Mouse (Mus musculus) retina, adult 2 months (tissue): Measurements from ENCODE around the gene Eif5b.
"Not testable (repeated sequence)": the region's sequence is repeated elsewhere in the genome, so short reads cannot be mapped to it uniquely, and the experiment has no call there.

Source experiments
- DNase-seq: peaks from one replicate; pipeline ENCODE4 v3.0.0-alpha.2; 2012; ENCODE audit warnings: low read depth, low spot score

Gene Eif5b

GRCm38 (mm10) chr1:38003046-38003445, 5.2 kb downstream of the Eif5b start:
- DNase-seq, result no peak

- no peak for DNase-seq
Observed at GRCm38 (mm10) chr1:38006741-38007140, 8.9 kb downstream of the Eif5b start.

GRCm38 (mm10) chr1:38011647-38012046, 13.8 kb downstream of the Eif5b start:
- no peak for DNase-seq

DNA sequence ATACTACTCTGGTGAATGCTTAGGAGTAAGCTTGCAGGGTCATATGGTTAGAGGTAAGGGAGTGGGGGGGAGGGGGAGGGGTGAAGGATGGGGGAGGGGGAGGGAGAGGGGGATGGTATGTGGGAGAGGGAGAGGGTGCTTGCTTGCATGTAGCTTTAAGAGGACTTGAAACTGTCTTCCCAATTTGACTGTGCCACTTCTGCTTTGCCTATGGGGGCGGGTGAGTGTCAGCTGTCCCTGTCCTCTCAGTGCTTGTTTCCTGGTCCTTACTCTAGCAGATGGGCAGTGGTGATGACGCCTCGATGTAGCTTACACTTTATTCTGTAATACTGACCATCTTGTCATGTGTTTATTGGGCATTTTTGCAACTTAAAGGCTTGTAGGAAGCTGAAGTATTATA, 14.3 kb downstream of the Eif5b start:
- no peak for DNase-seq

DNA sequence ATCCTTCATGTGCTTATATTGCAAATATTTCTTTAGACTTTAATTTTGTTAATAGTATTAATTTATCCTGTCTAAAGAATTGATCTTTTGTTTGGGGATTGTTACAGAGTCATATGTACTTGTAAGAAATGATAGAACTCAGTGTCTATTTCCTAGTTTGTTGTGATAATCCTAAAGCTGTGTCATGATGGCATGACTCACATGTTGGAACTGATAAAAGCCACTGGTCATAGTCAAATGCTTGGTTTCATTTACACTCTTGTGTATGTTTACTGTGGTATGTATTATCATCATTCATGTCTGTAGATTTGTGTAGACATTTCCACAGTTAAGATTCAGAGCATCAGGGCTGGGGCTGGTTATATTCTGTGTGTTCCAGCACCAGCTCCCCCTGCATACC, 14.7 kb downstream of the Eif5b start:
- no peak for DNase-seq

DNA sequence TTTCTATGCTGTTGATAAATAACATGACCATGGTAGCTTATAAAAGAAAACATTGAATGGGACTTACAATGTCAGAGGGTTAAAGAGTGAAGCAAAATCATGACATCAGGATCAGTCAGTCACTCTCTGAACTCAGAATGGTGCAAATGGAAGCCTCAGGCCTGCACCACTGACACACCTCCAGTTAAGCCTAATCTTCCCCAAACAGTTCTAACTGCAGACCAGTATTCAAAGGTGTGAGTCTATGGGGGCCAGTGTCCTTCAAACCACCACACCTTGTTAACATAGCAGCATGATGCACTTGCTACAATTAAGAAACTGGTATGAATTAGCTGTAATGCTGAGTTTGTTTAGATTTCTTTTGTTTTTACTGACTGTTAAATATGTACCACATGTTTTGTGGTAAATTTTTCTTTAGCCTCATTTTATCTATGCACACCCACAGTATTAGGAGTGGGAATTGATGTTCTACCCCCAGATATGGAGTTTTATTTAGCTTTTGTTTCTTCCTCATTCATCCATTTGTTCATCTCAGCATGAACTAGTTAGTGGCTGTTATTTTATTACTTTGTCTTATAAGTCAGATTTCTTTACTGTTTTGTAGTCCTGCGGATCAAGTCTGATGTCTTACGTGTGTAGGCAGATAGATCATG, 16.9 kb downstream of the Eif5b start:
- no peak for DNase-seq

DNA sequence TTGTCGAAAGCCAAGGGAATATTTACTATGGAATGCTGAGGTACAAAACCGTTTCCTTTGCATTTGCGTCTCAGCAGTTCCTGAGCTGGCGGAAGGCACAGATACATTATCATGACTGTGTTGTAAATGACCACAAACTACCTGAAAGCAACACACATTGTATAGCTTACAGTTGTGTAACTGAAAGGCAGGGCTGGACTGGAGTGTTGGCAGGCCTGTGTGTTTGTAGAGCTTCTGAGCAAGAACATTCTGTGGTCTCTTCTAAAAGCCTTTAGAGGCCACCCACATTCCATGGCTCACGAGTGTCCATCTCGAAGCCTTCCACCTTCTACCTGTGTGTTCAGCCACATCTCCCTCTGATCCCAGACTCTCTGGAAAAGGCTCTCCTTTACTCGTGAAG, 29.5 kb downstream of the Eif5b start:
- DNase-seq, result no peak

GRCm38 (mm10) chr1:38031391-38031790, 33.6 kb downstream of the Eif5b start:
- DNase-seq, result no peak

DNA sequence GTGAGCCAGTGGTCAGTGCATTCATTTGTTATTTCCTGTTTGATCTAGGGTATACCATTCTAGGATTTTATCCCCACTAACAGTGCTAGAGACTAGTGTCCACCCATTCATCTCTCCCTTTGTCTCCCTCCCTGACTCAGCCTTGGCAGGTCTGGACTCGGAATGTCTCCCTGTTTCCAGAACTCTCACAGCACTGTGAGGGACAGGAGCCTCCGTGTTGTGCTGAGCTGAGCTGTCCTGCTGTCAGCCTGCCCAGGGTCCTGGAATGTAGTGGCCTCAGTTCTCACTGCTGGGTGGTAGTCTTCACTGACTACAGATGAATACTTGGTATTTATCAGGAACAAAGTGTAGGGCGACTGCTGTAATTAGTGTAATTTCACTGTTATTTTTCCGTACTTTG, 37.7 kb downstream of the Eif5b start:
- no peak for DNase-seq

DNA sequence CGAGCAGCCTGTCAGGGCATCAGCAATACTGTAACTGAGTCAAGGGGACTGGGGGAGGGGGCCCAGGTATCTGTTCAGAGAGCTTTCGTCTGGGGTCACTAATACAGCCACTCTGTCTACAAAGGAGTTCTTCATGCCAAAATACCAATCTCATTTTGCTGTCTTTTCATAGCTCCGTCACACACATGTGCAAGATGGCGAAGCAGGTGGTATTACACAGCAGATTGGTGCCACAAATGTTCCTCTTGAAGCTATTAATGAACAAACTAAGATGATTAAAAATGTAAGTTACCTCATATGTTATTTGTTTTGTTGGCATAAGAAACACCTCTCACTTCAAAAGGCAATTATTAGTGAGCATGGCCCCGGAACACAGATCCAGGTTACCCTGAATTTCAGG, 39.6 kb downstream of the Eif5b start:
- DNase-seq, result no peak

DNA sequence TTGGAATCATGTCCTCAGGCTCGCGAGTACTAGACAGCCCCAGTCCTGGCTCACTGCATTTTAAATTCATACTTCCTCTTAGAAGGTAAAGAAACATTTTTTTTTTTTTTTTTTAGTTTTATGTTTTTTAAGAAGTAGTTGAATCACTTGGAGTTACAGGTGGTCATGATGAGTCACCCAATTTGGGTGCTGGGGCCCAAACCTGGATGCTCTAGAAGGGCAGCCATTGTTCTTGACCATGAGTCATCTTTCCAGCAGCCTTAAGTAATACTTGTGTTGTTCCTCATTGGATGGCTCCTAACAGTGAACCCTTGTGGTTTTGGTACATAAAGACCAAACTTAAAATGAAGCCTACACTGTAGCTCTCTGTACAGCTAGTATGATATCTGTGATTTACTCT, 41.1 kb downstream of the Eif5b start:
- no peak for DNase-seq

- no peak for DNase-seq
Observed at GRCm38 (mm10) chr1:38048121-38048520, 50.3 kb downstream of the Eif5b start.

- DNase-seq, result no peak
Observed at GRCm38 (mm10) chr1:38049562-38049961, 51.8 kb downstream of the Eif5b start.

- DNase-seq, result no peak
Observed at GRCm38 (mm10) chr1:38055176-38055575, 57.4 kb downstream of the Eif5b start.

DNA sequence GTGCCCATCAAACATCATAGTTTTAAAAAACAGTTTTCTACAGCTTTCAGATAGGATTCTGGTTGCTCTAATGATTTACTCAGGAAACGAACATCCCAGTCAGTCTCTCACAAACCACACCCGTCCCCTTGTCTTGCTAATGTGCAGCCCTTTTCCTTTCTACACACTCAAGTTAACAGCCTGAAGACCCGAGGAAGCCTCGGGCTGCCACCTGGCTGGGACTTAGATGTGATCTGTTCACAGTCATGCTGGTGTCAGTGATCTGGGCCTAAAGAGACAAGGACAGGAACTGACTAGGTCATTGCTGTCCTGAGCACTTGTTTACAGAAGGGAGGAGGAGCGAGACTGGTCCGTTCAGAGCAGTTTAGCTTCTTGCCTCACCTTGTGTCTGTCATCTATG, 60.6 kb downstream of the Eif5b start:
- DNase-seq, result no peak

- not testable (repeated sequence) for DNase-seq
Observed at GRCm38 (mm10) chr1:38062156-38062555, 64.3 kb downstream of the Eif5b start.

DNA sequence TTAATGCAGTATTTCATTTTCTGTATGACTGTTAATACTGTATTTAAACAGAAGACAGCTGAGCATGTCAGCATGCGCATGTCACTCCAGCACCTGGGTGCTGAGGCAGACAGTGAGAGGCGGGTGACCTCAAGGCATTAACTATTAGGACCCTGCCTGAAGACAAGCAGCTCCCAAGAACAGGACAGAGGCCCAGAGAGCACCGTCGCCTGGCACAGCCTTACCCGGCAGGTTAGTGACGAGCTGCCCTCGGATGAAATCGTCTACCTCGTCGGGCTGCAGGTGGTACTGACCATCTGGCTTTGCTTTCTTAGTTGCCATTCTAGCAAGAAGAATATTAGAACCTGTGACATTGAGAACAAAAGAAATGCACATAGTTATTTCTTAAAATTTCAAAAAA, 69.5 kb downstream of the Eif5b start:
- no peak for DNase-seq

DNA sequence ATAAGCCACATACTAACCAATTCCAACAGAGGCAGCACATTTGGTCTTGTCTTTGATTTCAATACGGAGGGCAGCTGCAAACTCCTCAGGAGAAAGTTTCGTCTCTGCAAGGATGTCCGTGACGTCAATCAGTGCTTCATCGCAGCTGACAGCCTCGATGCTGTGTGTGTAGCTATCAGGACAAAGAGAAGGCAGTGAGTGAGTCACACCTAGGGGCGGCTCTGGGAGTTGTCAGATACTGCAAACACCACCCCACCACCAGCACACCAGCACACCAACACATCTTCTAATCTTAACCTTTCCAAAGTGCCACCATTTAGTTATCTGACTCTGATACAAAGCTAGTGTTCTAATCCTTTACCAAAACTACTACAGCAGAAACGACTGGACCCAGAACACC, 73.5 kb downstream of the Eif5b start:
- DNase-seq, result no peak

- no peak for DNase-seq
Observed at GRCm38 (mm10) chr1:38081316-38081715, 83.5 kb downstream of the Eif5b start.

DNA sequence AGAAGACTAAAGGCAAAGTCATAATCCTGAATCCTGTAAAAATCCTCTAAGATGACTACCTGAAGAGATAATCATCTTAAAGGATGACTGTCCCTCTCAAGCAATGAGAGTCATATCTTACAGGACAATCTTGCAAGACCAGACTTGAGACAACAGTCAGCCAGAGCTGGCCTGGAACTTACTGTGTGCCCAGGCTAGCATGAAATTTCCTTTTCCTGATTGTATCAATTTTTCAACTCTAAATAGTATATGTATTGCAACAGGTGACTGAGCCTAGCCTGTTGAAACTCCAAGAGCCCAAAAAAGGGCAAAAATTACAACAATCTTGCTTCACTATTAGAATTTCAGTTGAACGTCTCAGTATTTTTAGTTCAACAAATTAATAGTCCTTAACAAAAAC, 105.4 kb downstream of the Eif5b start:
- DNase-seq, result no peak

DNA sequence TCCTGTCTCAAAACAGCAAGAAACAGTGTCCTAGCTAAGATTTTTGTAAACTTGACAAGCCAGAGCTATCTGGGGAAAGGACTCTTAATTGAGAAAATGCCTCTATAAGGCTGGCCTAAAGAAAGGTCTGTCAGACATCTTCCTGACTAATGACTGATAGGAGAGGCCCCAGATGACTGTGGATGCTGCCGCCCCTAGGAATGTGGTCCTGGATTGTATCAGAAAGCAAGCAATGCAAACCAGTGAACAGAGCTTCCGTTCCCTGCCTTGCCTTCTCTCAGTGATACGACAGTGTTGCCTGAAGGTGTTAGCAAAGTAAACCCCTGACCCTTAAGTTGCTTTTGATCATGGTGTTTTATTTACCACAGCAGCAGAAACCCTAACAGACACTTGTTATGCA, 106.0 kb downstream of the Eif5b start:
- no peak for DNase-seq
